Mouse (Mus musculus): ENCODE results near the gene Chst13.

Gene Chst13

GRCm38 (mm10) chr6:90319475-90320191 is 5.4 kb downstream of the Chst13 start:
- no peak for DNase-seq

GRCm38 (mm10) chr6:90319019-90319418 is 6.0 kb downstream of the Chst13 start:
- no peak for DNase-seq

- no peak for DNase-seq
These were observed 7.3 kb downstream of the Chst13 start for GRCm38 (mm10) chr6:90317510-90318258.

GRCm38 (mm10) chr6:90315961-90316360 is 9.0 kb downstream of the Chst13 start:
- DNase-seq: no peak

GRCm38 (mm10) chr6:90308839-90309778 is 15.9 kb downstream of the Chst13 start:
- DNase-seq: no peak

- DNase-seq: no peak
These were observed 18.5 kb downstream of the Chst13 start for GRCm38 (mm10) chr6:90306315-90306975.

GRCm38 (mm10) chr6:90300919-90301318 is 24.1 kb downstream of the Chst13 start, which contains the start of gene BC048671:
BC048671 (plus strand) TSS chr6:90301219.
- no peak for DNase-seq

GRCm38 (mm10) chr6:90288265-90288664 is 36.7 kb downstream of the Chst13 start:
- DNase-seq: no peak

All from spleen, adult 18-20 months (tissue).